Mouse (Mus musculus) left cerebral cortex, adult 8-10 months (tissue): Measurements from ENCODE around the gene Creb1. TPM values are rescaled to one million over a fixed set of nuclear protein-coding genes. Genes with fewer than 3 reads are reported as not detected.
"Not testable (repeated sequence)": the region's sequence is repeated elsewhere in the genome, so short reads cannot be mapped to it uniquely, and the experiment has no call there.

Experiments used
- DNase-seq, 2 experiments: peaks; one replicate each; pipeline ENCODE4 v3.0.0; 2022; ENCODE audit warnings: low spot score in 2 of 2
- total RNA-seq, 4 experiments: library from RNA; stranded (reverse); gene quantifications; 2 replicates each; pipeline ENCODE4 v1.2.4; 2022

Gene Creb1
- total RNA-seq, 4 experiments from 2014 or later, result 47.2 to 53.3 (median 49.0) TPM

DNA sequence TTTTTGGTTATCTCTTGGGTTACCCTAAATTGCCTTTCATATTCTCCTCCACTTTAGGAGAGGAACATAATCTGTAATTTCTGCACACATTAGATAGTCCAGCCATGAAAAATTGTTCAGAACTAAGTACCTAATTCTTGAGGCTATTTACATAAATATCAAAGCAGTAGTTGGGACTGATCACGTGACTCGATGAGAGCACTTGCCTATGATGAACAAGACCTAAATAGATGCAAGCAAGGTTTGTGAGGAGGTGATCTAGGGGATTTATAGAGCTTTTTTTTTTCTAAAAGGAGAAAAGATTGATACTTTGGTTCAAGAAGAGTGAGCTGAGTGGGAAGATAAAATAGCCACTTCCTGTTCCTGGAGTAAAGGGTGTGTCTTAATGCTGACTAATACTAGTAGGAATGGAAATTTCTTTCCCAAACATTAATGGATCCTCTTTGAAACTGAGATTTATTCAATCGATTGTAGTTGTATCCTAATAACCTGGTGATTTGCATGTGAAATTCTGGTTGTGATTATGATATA is 6.5 kb downstream of the Creb1 start:
- no peak for DNase-seq

DNA sequence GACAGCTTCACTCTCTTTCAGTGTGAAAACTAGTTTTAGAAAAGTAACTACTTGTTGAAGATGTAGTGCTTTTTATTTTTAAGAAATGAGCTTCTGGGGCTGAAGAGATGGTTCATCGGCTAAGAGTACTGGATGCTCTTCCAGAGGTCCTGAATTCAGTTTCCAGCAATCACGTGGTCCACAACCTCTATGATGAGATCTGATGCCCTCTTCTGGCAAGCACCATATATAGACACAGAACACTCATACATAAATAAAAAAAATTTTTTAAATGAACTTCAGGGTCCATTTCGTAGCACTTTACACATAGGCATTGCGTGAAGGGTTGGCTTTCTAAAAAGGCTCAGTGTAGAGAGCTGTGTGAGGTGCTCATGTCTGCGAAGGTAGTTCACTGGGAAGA is 11.3 kb downstream of the Creb1 start:
- no peak for DNase-seq

- DNase-seq, result no peak
Observed at GRCm38 (mm10) chr1:64546070-64546469, 13.6 kb downstream of the Creb1 start.

GRCm38 (mm10) chr1:64549380-64549779 is 16.9 kb downstream of the Creb1 start:
- no peak for DNase-seq

DNA sequence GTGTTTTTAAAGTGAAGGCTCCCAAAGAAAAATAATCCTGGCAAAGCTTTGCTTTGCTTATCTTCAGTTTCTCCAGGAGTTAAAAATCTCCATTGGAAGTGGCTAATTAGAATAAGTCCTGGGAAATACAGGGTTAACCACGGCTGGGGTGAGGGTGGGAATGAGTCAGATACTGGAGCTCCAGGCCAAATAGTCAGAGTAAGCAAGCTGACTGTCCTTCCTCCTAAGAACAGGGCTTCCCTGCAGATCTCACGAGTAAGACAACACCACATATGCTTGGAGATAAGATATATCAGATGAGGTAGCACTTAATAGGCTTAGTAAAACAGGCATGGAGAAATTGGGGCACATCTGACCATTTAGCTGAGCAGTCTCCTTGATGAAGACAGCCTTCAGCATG is 19.5 kb downstream of the Creb1 start:
- no peak for DNase-seq

GRCm38 (mm10) chr1:64560105-64560504 is 27.7 kb downstream of the Creb1 start:
- no peak for DNase-seq

DNA sequence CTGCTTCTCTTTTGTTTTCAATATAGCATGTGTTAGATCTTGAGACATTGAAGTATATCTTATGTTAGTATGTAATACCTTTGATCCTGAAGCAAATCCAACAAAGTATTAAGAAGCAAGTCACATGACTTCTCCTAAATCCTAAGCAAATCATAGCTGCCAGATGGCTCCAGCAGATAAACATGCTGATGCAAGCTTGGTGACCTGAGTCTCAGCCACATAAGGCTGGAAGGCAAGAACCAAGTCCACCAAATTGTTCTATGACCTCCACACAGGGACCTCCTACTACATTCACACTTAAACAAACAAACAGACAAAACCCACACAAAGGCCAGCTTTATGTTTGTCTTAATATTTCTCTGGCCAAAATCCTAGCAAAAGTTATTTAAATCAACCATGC is 35.8 kb downstream of the Creb1 start:
- no peak for DNase-seq

DNA sequence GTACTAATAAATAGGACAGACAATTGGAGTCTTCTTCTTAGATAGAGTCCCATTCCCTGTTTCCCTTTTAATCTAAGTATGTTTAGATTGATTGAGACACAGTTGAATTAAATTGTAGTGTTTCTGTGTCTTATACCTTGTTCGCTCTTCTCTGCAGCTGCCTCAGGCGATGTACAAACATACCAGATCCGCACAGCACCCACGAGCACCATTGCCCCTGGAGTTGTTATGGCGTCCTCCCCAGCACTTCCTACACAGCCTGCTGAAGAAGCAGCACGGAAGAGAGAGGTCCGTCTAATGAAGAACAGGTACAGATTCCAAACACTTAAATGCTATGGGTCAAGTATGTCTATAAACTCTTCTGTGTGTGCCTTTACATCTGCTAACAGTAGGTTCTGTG is 43.6 kb downstream of the Creb1 start:
- no peak for DNase-seq

GRCm38 (mm10) chr1:64576732-64577131 is 44.3 kb downstream of the Creb1 start:
- DNase-seq, result no peak

DNA sequence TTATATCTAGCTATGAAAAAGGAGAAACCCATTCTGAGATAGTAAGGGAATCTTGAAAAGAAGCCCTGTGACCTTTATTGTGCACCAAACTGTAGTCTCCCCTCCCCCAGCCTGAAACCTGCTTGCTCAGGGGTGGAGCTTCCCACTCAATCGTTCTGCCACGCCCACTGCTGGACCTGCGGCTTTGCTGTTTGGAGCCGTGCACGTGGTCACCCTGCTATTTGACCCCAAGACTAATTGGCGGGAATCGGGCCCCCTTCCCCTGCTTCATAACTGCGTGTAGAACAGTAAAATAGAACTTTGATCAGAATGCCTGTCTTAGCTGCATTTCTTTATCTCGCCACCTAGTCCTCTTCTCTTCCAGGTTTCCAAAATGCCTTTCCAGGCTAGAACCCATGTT is 45.5 kb downstream of the Creb1 start:
- DNase-seq, result not testable (repeated sequence)

- no peak for DNase-seq
Observed at GRCm38 (mm10) chr1:64578801-64579200, 46.4 kb downstream of the Creb1 start.

DNA sequence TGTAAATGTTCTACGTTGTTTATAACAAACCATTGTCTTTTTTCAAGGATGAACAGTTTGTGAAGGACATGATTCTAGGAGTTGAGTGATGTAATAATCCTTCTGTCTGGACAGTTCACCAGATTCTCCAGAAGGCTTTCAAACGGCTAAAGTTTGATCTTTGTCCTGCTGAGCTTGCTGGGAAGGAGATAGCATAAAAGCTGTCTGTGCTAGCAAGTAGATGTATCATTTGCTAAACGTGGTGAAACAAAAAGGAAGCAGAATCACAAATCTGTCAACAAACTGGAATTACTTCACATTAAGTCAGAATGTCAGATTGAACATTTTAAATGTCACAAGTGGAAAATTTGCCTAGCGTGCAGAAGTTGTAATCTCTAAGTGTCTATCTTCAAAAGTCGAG is 66.5 kb downstream of the Creb1 start:
- no peak for DNase-seq

DNA sequence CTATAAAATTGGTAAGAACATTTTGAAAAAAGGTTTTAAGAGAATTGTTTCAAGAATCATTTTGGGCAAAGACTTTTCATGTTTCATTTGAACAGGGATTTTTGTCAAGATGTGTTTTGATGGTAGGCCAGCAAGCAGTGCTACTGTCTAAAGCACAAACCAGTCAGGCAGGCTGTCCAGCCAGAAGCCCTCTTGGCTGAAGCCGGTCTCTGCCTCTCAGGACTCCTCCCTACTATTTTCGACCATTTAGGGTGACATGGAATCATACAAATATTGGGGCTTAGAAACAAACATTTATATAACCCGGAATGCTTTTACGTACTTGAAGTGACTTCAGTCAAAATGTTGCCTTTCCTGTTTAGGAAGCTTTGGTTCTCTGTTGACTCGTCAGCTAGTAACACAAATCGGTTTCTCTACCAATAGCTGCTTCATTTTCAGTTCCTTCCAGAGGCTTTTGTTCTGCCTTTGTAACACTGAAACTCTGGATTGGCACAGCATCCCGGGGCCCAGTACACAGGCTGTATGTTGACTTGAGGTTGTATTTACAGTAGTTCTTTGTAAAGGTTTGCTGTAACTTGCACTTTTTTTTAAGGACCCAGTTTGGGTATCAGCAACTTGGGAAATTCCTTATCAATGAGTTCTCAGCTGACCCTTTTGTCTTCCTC is 68.1 kb downstream of the Creb1 start:
- no peak for DNase-seq

DNA sequence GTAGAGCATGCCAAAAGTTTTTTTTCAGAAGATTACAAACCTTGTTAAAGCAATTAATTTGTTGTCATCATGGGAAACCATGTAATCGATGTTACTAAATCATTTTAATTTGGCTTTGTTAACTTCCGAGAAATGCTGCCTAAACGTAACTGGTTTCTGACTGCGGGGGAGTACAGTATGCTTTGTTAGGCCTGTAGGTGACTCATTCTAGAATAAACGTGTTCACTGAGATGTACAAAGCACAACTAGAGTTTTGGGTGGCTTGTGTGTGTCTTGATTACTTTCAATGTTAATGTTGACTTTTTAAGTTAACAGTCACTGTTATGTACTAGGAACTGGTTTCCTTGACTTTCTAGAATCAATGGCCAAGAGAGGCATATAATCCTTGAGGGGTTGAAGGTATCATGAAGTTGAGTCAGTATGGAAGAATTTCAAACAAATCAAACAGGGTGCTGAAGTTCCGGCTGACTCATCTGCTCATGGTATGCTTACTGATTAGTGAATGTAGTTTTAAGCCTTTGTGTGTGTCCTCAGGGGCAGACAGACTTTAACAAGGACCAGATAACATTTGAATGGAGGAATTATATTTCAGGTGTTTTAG is 68.9 kb downstream of the Creb1 start:
- no peak for DNase-seq

- no peak for DNase-seq
Observed at GRCm38 (mm10) chr1:64603381-64603780, 70.9 kb downstream of the Creb1 start.

GRCm38 (mm10) chr1:64609145-64609544 is 76.7 kb downstream of the Creb1 start:
- DNase-seq, result no peak

GRCm38 (mm10) chr1:64609976-64610375 is 77.5 kb downstream of the Creb1 start:
- DNase-seq, result no peak

DNA sequence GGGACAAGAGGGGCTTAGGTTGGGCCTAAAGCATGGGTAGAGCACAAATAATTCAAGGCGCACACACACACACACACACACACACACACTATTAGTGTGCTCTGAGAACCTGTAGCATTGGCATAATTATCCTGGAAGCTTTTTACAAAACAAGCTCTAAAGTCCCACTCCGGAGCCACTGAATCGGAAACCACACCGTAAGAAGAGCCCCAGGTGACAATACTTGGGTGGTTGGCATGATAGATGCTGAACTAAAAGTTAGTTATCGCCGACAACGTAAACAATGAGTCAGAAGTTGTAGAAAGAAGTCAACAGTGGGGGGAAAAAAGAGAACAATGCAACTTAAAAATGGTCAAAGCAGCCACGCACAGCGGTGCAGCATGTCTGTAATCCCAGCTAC is 81.9 kb downstream of the Creb1 start:
- no peak for DNase-seq

GRCm38 (mm10) chr1:64614801-64615345 is 82.4 kb downstream of the Creb1 start:
- no peak for DNase-seq

- DNase-seq, result no peak
Observed at GRCm38 (mm10) chr1:64615531-64615991, 83.1 kb downstream of the Creb1 start.

- DNase-seq, result no peak
Observed at GRCm38 (mm10) chr1:64616076-64616475, 83.6 kb downstream of the Creb1 start.

- no peak for DNase-seq
Observed at GRCm38 (mm10) chr1:64616531-64616880, 84.1 kb downstream of the Creb1 start.
